Mouse (Mus musculus): ENCODE results near the gene Phf21a.

Phf21a gene

GRCm38 (mm10) chr2:92360186-92360823 is 267.4 kb downstream of the Phf21a start:
- no peak for DNase-seq (ENCODE audit: low read depth, low spot score)

- DNase-seq (ENCODE audit: low read depth, low spot score), result no peak
Observed at GRCm38 (mm10) chr2:92360893-92361292, 268.0 kb downstream of the Phf21a start.

- DNase-seq (ENCODE audit: low read depth, low spot score), result no peak
Observed at GRCm38 (mm10) chr2:92361795-92362194, 268.9 kb downstream of the Phf21a start.

GRCm38 (mm10) chr2:92362571-92363228 is 269.8 kb downstream of the Phf21a start:
- DNase-seq (ENCODE audit: low read depth, low spot score), result no peak

- DNase-seq (ENCODE audit: low read depth, low spot score), result no peak
Observed at GRCm38 (mm10) chr2:92364086-92364485, 271.2 kb downstream of the Phf21a start.

- no peak for DNase-seq (ENCODE audit: low read depth, low spot score)
Observed at GRCm38 (mm10) chr2:92365568-92365967, 272.7 kb downstream of the Phf21a start.

GRCm38 (mm10) chr2:92367383-92368029 is 274.6 kb downstream of the Phf21a start:
- no peak for DNase-seq (ENCODE audit: low read depth, low spot score)

- DNase-seq (ENCODE audit: low read depth, low spot score), result no peak
Observed at GRCm38 (mm10) chr2:92370375-92370774, 277.5 kb downstream of the Phf21a start.

- DNase-seq (ENCODE audit: low read depth, low spot score), result no peak
Observed at GRCm38 (mm10) chr2:92370821-92371805, 278.2 kb downstream of the Phf21a start.

GRCm38 (mm10) chr2:92371971-92372690 is 279.2 kb downstream of the Phf21a start:
- no peak for DNase-seq (ENCODE audit: low read depth, low spot score)

- no peak for DNase-seq (ENCODE audit: low read depth, low spot score)
Observed at GRCm38 (mm10) chr2:92372767-92373436, 280.0 kb downstream of the Phf21a start.

GRCm38 (mm10) chr2:92373437-92373813 is 280.5 kb downstream of the Phf21a start:
- no peak for DNase-seq (ENCODE audit: low read depth, low spot score)

GRCm38 (mm10) chr2:92374514-92374913 is 281.6 kb downstream of the Phf21a start, which contains the start of the genes Pex16 and Large2:
Gene Pex16, plus strand, starts transcription at chr2:92374676.
Gene Large2, minus strand, starts transcription at chr2:92374869.
- DNase-seq (ENCODE audit: low read depth, low spot score), result peak; percentile 90

GRCm38 (mm10) chr2:92375099-92375623 is 282.2 kb downstream of the Phf21a start:
- DNase-seq (ENCODE audit: low read depth, low spot score), result peak; percentile 99

GRCm38 (mm10) chr2:92375788-92376187 is 282.9 kb downstream of the Phf21a start:
- no peak for DNase-seq (ENCODE audit: low read depth, low spot score)

GRCm38 (mm10) chr2:92376300-92376699 is 283.4 kb downstream of the Phf21a start:
- no peak for DNase-seq (ENCODE audit: low read depth, low spot score)

GRCm38 (mm10) chr2:92377320-92377719 is 284.4 kb downstream of the Phf21a start:
- no peak for DNase-seq (ENCODE audit: low read depth, low spot score)

- no peak for DNase-seq (ENCODE audit: low read depth, low spot score)
Observed at GRCm38 (mm10) chr2:92379783-92380494, 287.0 kb downstream of the Phf21a start.

GRCm38 (mm10) chr2:92380495-92381050 is 287.7 kb downstream of the Phf21a start:
- no peak for DNase-seq (ENCODE audit: low read depth, low spot score)
